Mouse (Mus musculus): Measurements from ENCODE around the gene Tln2. TPM values are rescaled to one million over a fixed set of nuclear protein-coding genes. Genes with fewer than 3 reads are reported as not detected.

Tln2 gene
- 0.68 and 0.82 TPM in 2 replicates for total RNA-seq (2017)

- no peak for ATAC-seq (replicated peaks; ENCODE audit: low read depth, poor library complexity, severe bottlenecking)
These were observed at the start of gene Tln2 for GRCm38 (mm10) chr9:67559603-67560002. Gene Tln2, minus strand, starts transcription at chr9:67559703.

- no peak for ATAC-seq (replicated peaks; ENCODE audit: low read depth, poor library complexity, severe bottlenecking)
These were observed 49.7 kb upstream of the Tln2 start for GRCm38 (mm10) chr9:67609226-67609625.

GRCm38 (mm10) chr9:67607786-67608366 is 48.4 kb upstream of the Tln2 start:
- ATAC-seq (replicated peaks; ENCODE audit: low read depth, poor library complexity, severe bottlenecking): no peak

GRCm38 (mm10) chr9:67607268-67607667 is 47.8 kb upstream of the Tln2 start:
- ATAC-seq (replicated peaks; ENCODE audit: low read depth, poor library complexity, severe bottlenecking): no peak

GRCm38 (mm10) chr9:67605867-67606435 is 46.4 kb upstream of the Tln2 start:
- no peak for ATAC-seq (replicated peaks; ENCODE audit: low read depth, poor library complexity, severe bottlenecking)

GRCm38 (mm10) chr9:67604940-67605339 is 45.4 kb upstream of the Tln2 start:
- no peak for ATAC-seq (replicated peaks; ENCODE audit: low read depth, poor library complexity, severe bottlenecking)

GRCm38 (mm10) chr9:67602347-67602746 is 42.8 kb upstream of the Tln2 start:
- ATAC-seq (replicated peaks; ENCODE audit: low read depth, poor library complexity, severe bottlenecking): no peak

- ATAC-seq (replicated peaks; ENCODE audit: low read depth, poor library complexity, severe bottlenecking): no peak
These were observed 35.7 kb upstream of the Tln2 start for GRCm38 (mm10) chr9:67595221-67595620.

- ATAC-seq (replicated peaks; ENCODE audit: low read depth, poor library complexity, severe bottlenecking): no peak
These were observed 34.1 kb upstream of the Tln2 start for GRCm38 (mm10) chr9:67593469-67594141.

GRCm38 (mm10) chr9:67592726-67593125 is 33.2 kb upstream of the Tln2 start:
- no peak for ATAC-seq (replicated peaks; ENCODE audit: low read depth, poor library complexity, severe bottlenecking)

- ATAC-seq (replicated peaks; ENCODE audit: low read depth, poor library complexity, severe bottlenecking): no peak
These were observed 27.6 kb upstream of the Tln2 start for GRCm38 (mm10) chr9:67587111-67587510.

GRCm38 (mm10) chr9:67586489-67586888 is 27.0 kb upstream of the Tln2 start:
- ATAC-seq (replicated peaks; ENCODE audit: low read depth, poor library complexity, severe bottlenecking): no peak

- ATAC-seq (replicated peaks; ENCODE audit: low read depth, poor library complexity, severe bottlenecking): no peak
These were observed 25.4 kb upstream of the Tln2 start for GRCm38 (mm10) chr9:67584871-67585270.

GRCm38 (mm10) chr9:67581581-67582280 is 22.2 kb upstream of the Tln2 start:
- ATAC-seq (replicated peaks; ENCODE audit: low read depth, poor library complexity, severe bottlenecking): no peak

GRCm38 (mm10) chr9:67579541-67579940 is 20.0 kb upstream of the Tln2 start:
- ATAC-seq (replicated peaks; ENCODE audit: low read depth, poor library complexity, severe bottlenecking): no peak

GRCm38 (mm10) chr9:67574721-67575248 is 15.3 kb upstream of the Tln2 start:
- no peak for ATAC-seq (replicated peaks; ENCODE audit: low read depth, poor library complexity, severe bottlenecking)

GRCm38 (mm10) chr9:67573683-67573979 is 14.1 kb upstream of the Tln2 start:
- no peak for ATAC-seq (replicated peaks; ENCODE audit: low read depth, poor library complexity, severe bottlenecking)

GRCm38 (mm10) chr9:67572790-67573682 is 13.5 kb upstream of the Tln2 start:
- ATAC-seq (replicated peaks; ENCODE audit: low read depth, poor library complexity, severe bottlenecking): no peak

- ATAC-seq (replicated peaks; ENCODE audit: low read depth, poor library complexity, severe bottlenecking): no peak
These were observed 6.3 kb upstream of the Tln2 start for GRCm38 (mm10) chr9:67565801-67566258.

All from common myeloid progenitor, adult 5-6 weeks (primary cell).